10 mouse cellular contexts compared by ENCODE assay signal in the genomic region with DNA sequence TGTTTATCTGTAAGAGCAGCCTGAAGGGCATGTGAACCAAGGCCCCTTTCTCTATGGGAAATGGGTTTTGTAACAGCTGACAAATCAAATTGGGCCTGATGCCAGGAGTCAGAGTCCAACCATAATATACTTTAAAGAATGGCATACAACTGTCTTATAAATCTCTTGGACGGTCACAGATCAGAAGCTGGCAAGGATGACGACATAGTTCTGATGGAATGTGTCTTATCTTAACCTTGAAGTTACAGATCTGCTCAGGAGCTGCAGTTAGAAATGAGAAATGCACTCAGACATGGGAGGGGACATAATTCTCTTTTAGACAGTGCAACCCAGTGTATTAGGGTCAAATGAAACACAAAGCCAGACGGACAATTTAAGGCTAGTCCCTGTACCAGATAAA. TPM values are rescaled to one million over a fixed set of nuclear protein-coding genes. Genes with fewer than 3 reads are reported as not detected.
A peak's percentile ranks its signal among the peaks of the same experiment; 100 is the strongest.
DNase-seq lines count a peak whose midpoint lies in the region; ATAC-seq and TF ChIP-seq lines count a peak whose summit lies in the region.
"Had no signal": no experiment of that assay in that cellular context is flagged by ENCODE, and none has a peak within 500 bp of the region (broad histone marks: within the 10 kb centered on the region; RNA-seq: fewer than 3 reads in every experiment).

No protein-coding gene starts in this region.

- H3K4me2 ChIP-seq in heart, embryonic 12.5 days: peak overlapping the region; percentile 25
- H3K4me2 ChIP-seq: hindbrain, embryonic 15.5 days had no signal

- WGBS in heart, embryonic 12.5 days: 11% methylated on average over 3 of the region's 3 CpGs

- 0 out of 2 replicates have a peak, but pooled peaks cover 5% of the 10 kb centered on the region for H3K36me3 ChIP-seq in heart, embryonic 12.5 days
- H3K36me3 ChIP-seq: hindbrain, embryonic 15.5 days had no signal

- no peak for DNase-seq in heart, adult 8-10 months (ENCODE audit: low spot score)
- DNase-seq in 3T3-L1 (ENCODE audit: low read depth, low spot score): peak; percentile 80
- peak; percentile 78 for DNase-seq in adrenal gland, postnatal 10 days
- DNase-seq in kidney, postnatal 10 days: peak; percentile 47
- DNase-seq in layer of hippocampus, adult 2 months (ENCODE audit: low spot score in 2 of 2): no peak
- DNase-seq in left cerebral cortex, postnatal 4 days: no peak

- H3K9me3 ChIP-seq in heart, embryonic 12.5 days (replicated peaks): no peaks in the 10 kb centered on the region
- H3K9me3 ChIP-seq: hindbrain, embryonic 15.5 days had no signal

- no peak for TF ChIP-seq CTCF in layer of hippocampus, adult 2 months (conservative IDR thresholded peaks at IDR 0.05)

- H3K4me3 ChIP-seq in heart, embryonic 12.5 days: no peak overlapping the region
- no peak overlapping the region for H3K4me3 ChIP-seq in layer of hippocampus, adult 2 months
- H3K4me3 ChIP-seq: hindbrain, embryonic 15.5 days had no signal

- no peak overlapping the region for H3K9ac ChIP-seq in heart, embryonic 12.5 days
- H3K9ac ChIP-seq: hindbrain, embryonic 15.5 days had no signal

- no peaks in the 10 kb centered on the region for H3K27me3 ChIP-seq in heart, embryonic 12.5 days (replicated peaks)
- H3K27me3 ChIP-seq: CH12.LX; hindbrain, embryonic 15.5 days had no signal

- intact Hi-C loops in left cerebral cortex, postnatal 4 days (cut with DNase I): no loop called here

- H3K27ac ChIP-seq in heart, embryonic 12.5 days (ENCODE audit: poor library complexity, severe bottlenecking): peak overlapping the region; percentile 82
- no peak overlapping the region for H3K27ac ChIP-seq in layer of hippocampus, adult 2 months

- ATAC-seq in heart, embryonic 12.5 days (ENCODE audit: insufficient number of reproducible peaks, low FRiP score): peak; percentile 24; the same call in 1 of the 2 replicates
- no peak for ATAC-seq in monocyte, adult 5-6 weeks (replicated peaks; ENCODE audit: insufficient number of reproducible peaks, low FRiP score, low TSS enrichment, poor library complexity, severe bottlenecking)

- peaks cover 24% of the 10 kb centered on the region for H3K4me1 ChIP-seq in heart, embryonic 12.5 days (replicated peaks)

RNA-seq across cellular contexts. Expression of a gene that starts 18.8 kb away (rescaled TPM):
- polyA plus RNA-seq in heart, embryonic 12.5 days (2016; fragmentation: Nextera tagmentation; extraction: Ambion mirVana): 150 and 164 TPM in 2 replicates
- total RNA-seq in heart, adult 8-10 months (2022): 10 to 100 TPM; 52.4 to 59.1 (median 57.0) TPM
- total RNA-seq in adrenal gland, postnatal 10 days (2021): 10 to 100 TPM; 66.6 to 85.8 TPM
- total RNA-seq in layer of hippocampus, adult 2 months (2021): 100 to 1,000 TPM; 179 to 187 TPM
- 100 to 1,000 TPM; 219 to 230 TPM for total RNA-seq in left cerebral cortex, postnatal 4 days (2021)
- total RNA-seq in monocyte, adult 5-6 weeks (2017): 13.2 to 43.8 TPM (median 33.9 TPM) in 3 replicates

RNA-seq across cellular contexts. Expression of a gene that starts 19.4 kb away (rescaled TPM):
- polyA plus RNA-seq in heart, embryonic 12.5 days (2016; fragmentation: Nextera tagmentation; extraction: Ambion mirVana): 554 and 557 TPM in 2 replicates
- 100 to 1,000 TPM; 134 to 164 (median 150) TPM for total RNA-seq in heart, adult 8-10 months (2022)
- 100 to 1,000 TPM; 248 to 299 TPM for total RNA-seq in adrenal gland, postnatal 10 days (2021)
- 100 to 1,000 TPM; 256 to 265 TPM for total RNA-seq in layer of hippocampus, adult 2 months (2021)
- total RNA-seq in left cerebral cortex, postnatal 4 days (2021): 100 to 1,000 TPM; 690 to 711 TPM
- total RNA-seq in monocyte, adult 5-6 weeks (2017): 482 to 520 TPM (median 483 TPM) in 3 replicates

RNA-seq across cellular contexts. Expression of a gene that starts 37.4 kb away (rescaled TPM):
- polyA plus RNA-seq in heart, embryonic 12.5 days (2016; fragmentation: Nextera tagmentation; extraction: Ambion mirVana): 12.1 and 12.4 TPM in 2 replicates
- total RNA-seq in heart, adult 8-10 months (2022): 1 to 10 TPM in 2 of 4 experiments, under 1 TPM in 2; 0.31 to 2.6 (median 0.88) TPM
- 1 to 10 TPM; 3.2 to 4.3 TPM for total RNA-seq in adrenal gland, postnatal 10 days (2021)
- total RNA-seq in layer of hippocampus, adult 2 months (2021): not detected
- total RNA-seq in left cerebral cortex, postnatal 4 days (2021): not detected
- 85.2 to 136 TPM (median 112 TPM) in 3 replicates for total RNA-seq in monocyte, adult 5-6 weeks (2017)
- total RNA-seq: CH12.LX had no signal

RNA-seq across cellular contexts. Expression of a gene that starts 51.7 kb away (rescaled TPM):
- polyA plus RNA-seq in heart, embryonic 12.5 days (2016; fragmentation: Nextera tagmentation; extraction: Ambion mirVana): 166 TPM in 2 replicates
- total RNA-seq in heart, adult 8-10 months (2022): 10 to 100 TPM; 48.9 to 55.0 (median 49.4) TPM
- total RNA-seq in adrenal gland, postnatal 10 days (2021): 100 to 1,000 TPM; 114 TPM
- 10 to 100 TPM; 91.0 to 96.2 TPM for total RNA-seq in layer of hippocampus, adult 2 months (2021)
- total RNA-seq in left cerebral cortex, postnatal 4 days (2021): 100 to 1,000 TPM; 105 to 107 TPM
- 47.5 to 52.5 TPM (median 50.3 TPM) in 3 replicates for total RNA-seq in monocyte, adult 5-6 weeks (2017)

RNA-seq across cellular contexts. Expression of a gene that starts 53.9 kb away (rescaled TPM):
- polyA plus RNA-seq in heart, embryonic 12.5 days (2016; fragmentation: Nextera tagmentation; extraction: Ambion mirVana): 17.1 and 17.4 TPM in 2 replicates
- total RNA-seq in heart, adult 8-10 months (2022): 10 to 100 TPM; 10.4 to 16.8 (median 15.2) TPM
- total RNA-seq in adrenal gland, postnatal 10 days (2021): 10 to 100 TPM; 14.0 to 19.9 TPM
- 10 to 100 TPM; 17.9 to 18.2 TPM for total RNA-seq in layer of hippocampus, adult 2 months (2021)
- total RNA-seq in left cerebral cortex, postnatal 4 days (2021): 10 to 100 TPM; 26.4 to 27.4 TPM
- 3.2 to 7.1 TPM (median 5.3 TPM) in 3 replicates for total RNA-seq in monocyte, adult 5-6 weeks (2017)

Comparison
In these comparisons a context has a peak if more than half of its experiments do, and no peak if none do; other contexts are left out.
1. DNase-seq: peak in 3T3-L1 (single experiment), adrenal gland, postnatal 10 days (single experiment) and kidney, postnatal 10 days (single experiment); none in heart, adult 8-10 months (single experiment), layer of hippocampus, adult 2 months (0 of 2) and left cerebral cortex, postnatal 4 days (single experiment).
2. RNA of a gene that starts 37.4 kb away (total RNA-seq): 85.2 to 136 TPM in monocyte, adult 5-6 weeks; 3.2 to 4.3 TPM in adrenal gland, postnatal 10 days, 0.31 to 2.6 TPM in heart, adult 8-10 months, not detected in left cerebral cortex, postnatal 4 days and not detected in layer of hippocampus, adult 2 months; every median in the first group is over 10 times any median in the second.